Mouse (Mus musculus): ENCODE data around the gene Tspan13. TPM values are rescaled to one million over a fixed set of nuclear protein-coding genes. Genes with fewer than 3 reads are reported as not detected.

The Tspan13 gene
- total RNA-seq, 1 experiment from 2014 or later = 237 TPM

- no peak for ATAC-seq (ENCODE audit: extremely low read depth, insufficient number of reproducible peaks, low FRiP score, poor library complexity, severe bottlenecking)
Measured at GRCm38 (mm10) chr12:36036121-36036520, 6.2 kb downstream of the Tspan13 start.

DNA sequence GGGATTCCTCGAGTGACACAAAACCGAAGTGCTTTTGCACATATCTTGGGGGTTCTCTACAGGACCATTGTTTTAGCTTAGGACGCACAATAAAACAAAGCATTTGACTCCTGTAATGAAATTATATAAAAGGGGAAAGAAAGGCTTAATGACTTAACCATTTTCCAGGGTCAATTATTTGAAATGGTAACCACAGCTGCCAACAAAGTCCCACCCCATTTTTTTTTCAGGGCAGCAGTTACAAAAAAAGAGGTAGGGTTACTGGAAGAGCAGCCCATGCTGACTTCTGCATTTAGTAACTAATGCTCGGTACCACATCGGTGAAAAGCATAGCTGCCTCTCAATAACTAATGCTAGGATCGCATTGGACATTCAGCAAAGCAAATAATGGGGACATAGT lies 6.8 kb downstream of the Tspan13 start:
- no peak for ATAC-seq (ENCODE audit: extremely low read depth, insufficient number of reproducible peaks, low FRiP score, poor library complexity, severe bottlenecking)

DNA sequence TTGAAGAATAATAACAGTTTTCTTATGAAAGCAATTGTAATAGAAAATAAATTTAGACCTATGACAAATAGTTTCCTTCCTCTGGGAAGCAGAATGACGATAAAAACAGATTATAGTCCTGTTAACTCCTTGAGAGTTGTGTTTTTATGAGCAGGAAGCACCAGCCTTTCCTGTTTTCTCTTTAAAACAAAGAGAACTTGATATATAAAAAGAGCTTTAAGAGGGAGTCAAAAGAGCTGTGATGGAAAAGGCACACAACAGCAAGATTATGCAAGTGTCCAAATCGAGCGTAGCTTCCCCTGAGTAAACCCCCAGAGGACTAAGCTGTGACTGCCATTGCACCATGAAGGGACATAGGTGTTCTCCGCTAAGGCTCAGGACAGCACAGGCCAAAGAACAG lies 9.9 kb downstream of the Tspan13 start:
- ATAC-seq (ENCODE audit: extremely low read depth, insufficient number of reproducible peaks, low FRiP score, poor library complexity, severe bottlenecking) = 0 out of 2 replicates have a peak, but pooled peaks have one; percentile 21

DNA sequence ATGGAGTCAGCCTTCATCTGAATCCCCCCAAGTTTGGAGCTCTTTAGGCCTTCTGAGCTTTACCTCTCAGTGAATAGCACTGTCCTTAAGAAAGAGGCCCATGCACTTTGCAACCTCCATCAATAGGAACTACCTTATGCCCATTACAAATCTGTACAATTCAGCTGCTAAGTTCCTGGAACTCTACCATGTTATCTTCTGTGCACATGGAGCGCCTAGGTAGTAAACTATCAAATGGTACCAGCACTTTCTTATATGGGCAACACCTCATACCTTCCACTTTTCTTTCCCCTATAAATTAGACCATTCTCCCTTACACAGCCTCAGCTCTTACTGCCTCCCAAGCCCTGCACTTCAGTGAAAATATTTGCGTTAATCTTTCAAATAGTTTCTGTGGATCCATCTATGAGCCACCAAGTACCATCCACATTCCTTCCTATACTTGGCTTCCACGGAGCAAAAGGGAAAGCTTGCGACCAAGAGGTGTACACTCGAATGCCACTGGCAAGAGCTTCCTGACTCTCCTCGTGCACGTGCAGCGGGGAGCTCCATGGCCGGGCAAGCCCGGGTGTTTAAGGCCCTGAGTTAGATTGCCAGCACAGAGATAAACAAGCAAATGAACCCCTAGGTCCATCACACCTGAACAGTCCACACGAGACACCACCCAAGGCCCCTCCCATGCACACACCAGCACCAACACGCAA lies 11.5 kb downstream of the Tspan13 start:
- no peak for ATAC-seq (ENCODE audit: extremely low read depth, insufficient number of reproducible peaks, low FRiP score, poor library complexity, severe bottlenecking)

- no peak for ATAC-seq (ENCODE audit: extremely low read depth, insufficient number of reproducible peaks, low FRiP score, poor library complexity, severe bottlenecking)
Measured at GRCm38 (mm10) chr12:36029687-36030086, 12.6 kb downstream of the Tspan13 start.

- peak; percentile 42; the same call in 1 of the 2 replicates for ATAC-seq (ENCODE audit: extremely low read depth, insufficient number of reproducible peaks, low FRiP score, poor library complexity, severe bottlenecking)
Measured at GRCm38 (mm10) chr12:36028968-36029645, 13.2 kb downstream of the Tspan13 start.

- no peak for ATAC-seq (ENCODE audit: extremely low read depth, insufficient number of reproducible peaks, low FRiP score, poor library complexity, severe bottlenecking)
Measured at GRCm38 (mm10) chr12:36027171-36027570, 15.1 kb downstream of the Tspan13 start.

GRCm38 (mm10) chr12:36026126-36026525 lies 16.2 kb downstream of the Tspan13 start:
- no peak for ATAC-seq (ENCODE audit: extremely low read depth, insufficient number of reproducible peaks, low FRiP score, poor library complexity, severe bottlenecking)

DNA sequence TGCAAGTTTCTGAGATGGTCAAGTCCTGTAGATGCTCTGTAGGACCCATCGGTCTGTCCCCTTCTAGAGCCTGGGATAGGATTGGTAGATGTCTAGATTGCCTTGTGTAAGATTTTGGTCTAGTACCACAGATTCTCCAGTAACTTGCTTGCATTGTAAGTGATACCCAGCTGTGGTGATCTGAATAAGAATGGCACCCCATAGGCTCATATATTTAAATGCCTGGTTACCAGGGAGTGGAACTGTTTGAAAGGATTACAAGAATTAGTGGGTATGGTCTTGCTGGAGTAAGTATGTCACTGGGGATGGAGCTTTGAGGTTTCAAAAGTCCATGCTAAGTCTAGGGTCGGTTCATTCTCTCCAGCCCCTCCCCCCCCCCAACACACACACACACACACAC lies 21.6 kb downstream of the Tspan13 start:
- ATAC-seq (ENCODE audit: extremely low read depth, insufficient number of reproducible peaks, low FRiP score, poor library complexity, severe bottlenecking) = no peak

- no peak for ATAC-seq (ENCODE audit: extremely low read depth, insufficient number of reproducible peaks, low FRiP score, poor library complexity, severe bottlenecking)
Measured at GRCm38 (mm10) chr12:36020081-36020480, 22.2 kb downstream of the Tspan13 start.

DNA sequence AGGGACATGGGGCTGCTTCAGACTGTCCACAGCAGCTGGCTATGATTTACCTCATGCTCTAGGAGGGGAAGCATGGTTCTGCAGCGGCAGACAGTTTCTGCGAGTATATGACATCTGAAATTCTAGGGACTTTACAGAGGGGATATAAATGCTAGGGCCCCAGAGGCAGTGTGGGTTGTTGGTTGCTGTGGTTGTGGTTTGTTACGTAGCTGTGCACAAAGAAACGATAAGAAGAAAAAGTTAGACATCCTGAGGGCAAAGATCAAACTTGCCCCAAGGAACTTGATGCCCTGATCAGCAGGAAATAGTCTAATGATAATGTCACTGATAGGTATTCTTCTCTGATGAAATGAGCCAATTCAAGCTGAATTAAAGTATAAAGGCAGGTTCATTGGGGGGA lies 22.7 kb downstream of the Tspan13 start:
- ATAC-seq (ENCODE audit: extremely low read depth, insufficient number of reproducible peaks, low FRiP score, poor library complexity, severe bottlenecking) = no peak

DNA sequence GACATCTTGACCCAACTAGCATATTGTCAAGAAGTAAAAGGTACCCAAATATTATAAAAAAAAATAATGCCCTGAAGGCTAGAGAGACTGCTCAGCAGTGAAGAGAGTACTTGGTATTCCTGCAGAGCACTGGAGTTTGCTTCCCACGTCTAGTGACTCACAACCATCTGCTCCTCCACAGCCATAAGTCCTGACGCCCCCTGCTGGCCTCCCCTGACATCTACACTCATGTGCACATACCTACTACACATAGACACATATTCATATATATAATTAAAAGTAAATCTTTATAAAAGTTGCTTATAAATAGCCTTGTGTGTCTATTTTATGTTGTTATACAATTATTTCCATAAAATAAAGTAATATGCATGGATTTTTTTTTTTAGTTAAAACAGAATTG lies 24.5 kb downstream of the Tspan13 start:
- no peak for ATAC-seq (ENCODE audit: extremely low read depth, insufficient number of reproducible peaks, low FRiP score, poor library complexity, severe bottlenecking)

- ATAC-seq (ENCODE audit: extremely low read depth, insufficient number of reproducible peaks, low FRiP score, poor library complexity, severe bottlenecking) = no peak
Measured at GRCm38 (mm10) chr12:36013216-36013910, 28.9 kb downstream of the Tspan13 start.

GRCm38 (mm10) chr12:36008364-36009047 lies 33.8 kb downstream of the Tspan13 start:
- no peak for ATAC-seq (ENCODE audit: extremely low read depth, insufficient number of reproducible peaks, low FRiP score, poor library complexity, severe bottlenecking)

GRCm38 (mm10) chr12:36007581-36007980 lies 34.7 kb downstream of the Tspan13 start:
- no peak for ATAC-seq (ENCODE audit: extremely low read depth, insufficient number of reproducible peaks, low FRiP score, poor library complexity, severe bottlenecking)

DNA sequence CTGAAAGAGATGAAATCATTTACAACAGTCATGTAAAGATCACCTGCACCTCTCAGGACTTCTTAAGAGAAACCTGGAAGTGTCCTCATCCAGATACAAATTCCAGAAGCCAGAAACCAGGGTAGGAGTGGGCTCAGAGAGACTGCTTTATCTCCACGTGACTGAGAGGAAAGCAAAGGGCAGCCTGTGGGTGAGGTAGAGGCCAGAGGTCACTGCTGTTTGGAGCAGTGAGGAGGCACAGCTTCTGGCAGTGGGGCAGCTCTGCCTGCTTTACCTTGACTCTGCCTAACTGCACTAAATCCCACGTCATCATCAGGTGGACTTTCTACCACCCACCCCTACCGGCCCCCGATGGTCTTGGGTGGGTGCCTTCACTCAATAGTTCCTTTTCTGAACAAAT lies 37.6 kb downstream of the Tspan13 start:
- ATAC-seq (ENCODE audit: extremely low read depth, insufficient number of reproducible peaks, low FRiP score, poor library complexity, severe bottlenecking) = no peak

- ATAC-seq (ENCODE audit: extremely low read depth, insufficient number of reproducible peaks, low FRiP score, poor library complexity, severe bottlenecking) = peak; percentile 76
Measured at GRCm38 (mm10) chr12:35995799-35996198, 46.5 kb downstream of the Tspan13 start.

GRCm38 (mm10) chr12:35994098-35994497 lies 48.2 kb downstream of the Tspan13 start:
- no peak for ATAC-seq (ENCODE audit: extremely low read depth, insufficient number of reproducible peaks, low FRiP score, poor library complexity, severe bottlenecking)

DNA sequence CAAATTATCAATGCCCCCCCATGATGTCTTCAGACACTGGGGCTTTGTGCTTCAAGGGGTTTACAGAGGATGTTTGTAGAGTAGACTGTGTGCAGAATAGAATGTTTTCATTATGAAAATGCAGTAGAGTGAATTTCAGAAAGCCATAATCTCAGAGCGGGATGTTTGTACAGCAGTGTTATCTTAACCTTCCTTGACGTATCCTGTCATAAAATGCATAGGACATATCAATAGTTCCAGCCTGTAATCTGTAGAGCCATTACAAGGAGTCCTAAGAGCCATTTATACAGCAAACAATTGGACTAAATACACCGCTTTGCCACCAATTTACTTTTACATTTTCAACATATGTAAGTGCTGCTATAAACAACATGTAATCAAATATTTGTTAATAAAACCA lies 48.7 kb downstream of the Tspan13 start:
- no peak for ATAC-seq (ENCODE audit: extremely low read depth, insufficient number of reproducible peaks, low FRiP score, poor library complexity, severe bottlenecking)

All from neutrophil, adult 5-6 weeks (primary cell).